Mouse (Mus musculus) embryonic facial prominence, embryonic 11.5 days (tissue): ENCODE data around the gene Notch1. TPM values are rescaled to one million over a fixed set of nuclear protein-coding genes. Genes with fewer than 3 reads are reported as not detected.

Experiments used
- ATAC-seq: fragments of 200-750 bp; cut with Nextera tagmentation; replicated peaks from 2 replicates; pipeline ENCODE4 v1.8.0; 2017; ENCODE audit warnings: low read depth; ENCODE audit not compliant: insufficient number of reproducible peaks, low FRiP score, low TSS enrichment
- DNase-seq: peaks from one replicate; pipeline ENCODE4 v3.0.0-alpha.2; 2015; ENCODE audit warnings: low spot score
- H3K27ac ChIP-seq: fragments of 300-500 bp; sonication (generic); replicated peaks from 2 replicates; pipeline ENCODE4 v1.5.1; 2014; ENCODE audit warnings: mild to moderate bottlenecking, low read depth, low read length, control low read depth
- H3K27me3 ChIP-seq: fragments of 300-500 bp; sonication (generic); 2 replicates; pipeline ENCODE4 v1.6.1; 2014; ENCODE audit warnings: mild to moderate bottlenecking, low read length, moderate library complexity, mixed read lengths; ENCODE audit not compliant: control insufficient read depth, insufficient read depth
- H3K36me3 ChIP-seq: fragments of 300-500 bp; sonication (generic); replicated peaks from 2 replicates; pipeline ENCODE4 v1.6.1; 2014; ENCODE audit warnings: low read depth, mild to moderate bottlenecking, low read length, moderate library complexity, mixed read lengths; ENCODE audit not compliant: control insufficient read depth, insufficient read depth
- H3K4me1 ChIP-seq: fragments of 300-500 bp; sonication (generic); 2 replicates; pipeline ENCODE4 v1.6.1; 2014; ENCODE audit warnings: low read length, mixed read lengths; ENCODE audit not compliant: control insufficient read depth, insufficient read depth
- H3K4me2 ChIP-seq: fragments of 300-500 bp; sonication (generic); 2 replicates; pipeline ENCODE4 v1.6.1; 2014; ENCODE audit warnings: low read depth, mild to moderate bottlenecking, control low read depth, low read length, moderate library complexity
- H3K4me3 ChIP-seq: fragments of 300-500 bp; sonication (generic); 2 replicates; pipeline ENCODE4 v1.5.1; 2014; ENCODE audit warnings: low read depth, low read length, control low read depth
- H3K9ac ChIP-seq: fragments of 300-500 bp; sonication (generic); replicated peaks from 2 replicates; pipeline ENCODE4 v1.6.1; 2014; ENCODE audit warnings: mild to moderate bottlenecking, control low read depth, low read length
- H3K9me3 ChIP-seq: fragments of 300-500 bp; sonication (generic); replicated peaks from 2 replicates; pipeline ENCODE4 v1.6.1; 2016; ENCODE audit warnings: mild to moderate bottlenecking, low read length, inconsistent platforms, mixed read lengths; ENCODE audit not compliant: control insufficient read depth
- WGBS: fragments of 180-500 bp; shearing (Covaris S2); extraction: QIAGEN DNeasy Blood & Tissue Kit; methylation state at CpG from one replicate; pipeline ENCODE4 v1.1.7; 2014; 5-methylcytosine and 5-hydroxymethylcytosine counted together
- polyA plus RNA-seq: library from polyadenylated mRNA; unstranded; fragments of >200 nt; fragmentation: Nextera tagmentation; extraction: Ambion mirVana; gene quantifications from 2 replicates; pipeline ENCODE4 v1.2.1, GENCODE M21; 2014

The Notch1 gene
- polyA plus RNA-seq, 1 experiment from 2014 or later = 17.2 TPM

DNA sequence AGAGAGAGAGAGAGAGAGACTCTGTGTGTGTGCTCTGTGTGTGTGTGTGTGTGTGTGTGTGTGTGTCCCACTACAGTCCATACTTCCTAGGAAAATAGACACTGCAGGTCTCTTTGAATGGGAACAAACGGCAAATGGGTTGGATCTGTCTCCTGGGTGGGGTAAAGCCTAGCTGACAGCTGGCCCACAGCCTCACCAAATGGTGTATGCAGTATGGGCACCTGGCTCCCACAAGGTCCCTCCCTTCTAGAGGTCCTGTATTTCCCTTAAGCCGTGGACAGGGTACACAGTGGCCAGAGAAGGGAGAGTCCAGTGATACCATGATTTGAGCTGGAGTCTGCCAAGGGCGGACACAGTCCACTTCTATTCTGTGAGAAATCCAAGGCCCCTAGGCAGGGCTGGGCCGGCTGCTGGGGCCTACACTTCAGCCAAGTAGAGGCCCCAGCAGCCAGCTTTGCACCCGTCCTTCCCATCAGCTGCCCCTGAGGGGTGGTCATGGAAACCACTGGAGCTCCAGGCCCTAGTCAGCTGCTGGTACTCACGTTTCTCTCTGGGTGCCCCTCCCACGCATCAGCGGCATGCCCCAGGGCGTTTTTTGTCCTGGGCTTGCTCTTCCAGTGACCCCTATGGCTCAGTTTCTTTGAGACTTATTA is 24.9 kb upstream of the Notch1 start:
- Histone ChIP-seq H3K27ac (0 out of 2 replicates have a peak overlapping the region, but pooled peaks have one; percentile 30), H3K27me3 (no peaks in the 10 kb centered on the region), H3K4me1 (peaks cover 3% of the 10 kb centered on the region), H3K36me3 (no peaks in the 10 kb centered on the region), H3K4me2 (no peak overlapping the region), H3K9me3 (no peaks in the 10 kb centered on the region), H3K4me3 (no peak overlapping the region), H3K9ac (peak overlapping the region; percentile 22; the same call in 1 of the 2 replicates)
- DNase-seq = peak; percentile 42
- no peak for ATAC-seq
- WGBS = 32% methylated on average over 9 of the region's 9 CpGs

DNA sequence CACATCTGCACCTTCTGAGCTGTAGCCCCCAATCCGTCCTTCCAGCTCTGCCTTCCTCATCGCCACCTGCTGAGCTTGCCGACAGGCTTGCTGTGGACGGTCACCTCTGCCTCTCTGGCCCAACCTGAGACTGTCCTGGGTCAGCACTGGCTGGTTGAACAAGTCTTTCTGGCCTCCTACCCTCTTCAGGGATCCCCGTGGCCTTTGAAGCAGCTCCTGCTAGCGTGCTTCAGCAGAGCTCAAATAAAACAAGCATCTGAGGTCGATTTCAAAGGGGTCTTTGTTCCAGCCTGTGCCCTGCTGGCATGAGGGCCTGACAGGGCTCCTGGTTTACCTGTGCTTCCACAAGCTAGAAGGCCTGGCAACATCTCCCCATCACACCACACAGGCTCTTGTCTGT is 24.3 kb upstream of the Notch1 start:
- no peak overlapping the region for H3K9ac ChIP-seq
- H3K27me3 ChIP-seq = no peaks in the 10 kb centered on the region
- H3K9me3 ChIP-seq = no peaks in the 10 kb centered on the region
- ATAC-seq = no peak
- no peak overlapping the region for H3K4me3 ChIP-seq
- DNase-seq = no peak
- peaks cover 3% of the 10 kb centered on the region for H3K4me1 ChIP-seq
- H3K4me2 ChIP-seq = no peak overlapping the region
- H3K36me3 ChIP-seq = no peaks in the 10 kb centered on the region
- WGBS = 28% methylated on average over 7 of the region's 7 CpGs
- H3K27ac ChIP-seq = 0 out of 2 replicates have a peak overlapping the region, but pooled peaks have one; percentile 30

DNA sequence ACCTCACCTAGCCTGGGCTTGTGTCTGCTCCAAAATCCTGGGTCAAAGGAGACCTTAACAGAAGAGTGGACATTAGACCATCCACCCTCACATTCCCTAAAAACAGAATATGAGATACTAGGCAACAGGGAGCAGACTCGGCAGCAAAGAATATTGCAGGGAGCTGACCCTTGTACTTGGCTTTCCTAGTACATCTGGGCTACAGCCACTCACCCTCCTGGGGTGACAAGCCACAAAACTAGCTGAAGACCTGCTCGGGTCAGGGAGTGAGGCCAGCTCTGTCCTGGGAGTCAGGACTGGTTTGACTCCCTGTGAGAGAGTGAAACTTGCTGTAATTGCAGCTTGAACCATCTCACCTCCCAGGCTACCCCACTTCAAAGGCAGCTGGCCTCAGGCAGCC is 23.1 kb upstream of the Notch1 start:
- Histone ChIP-seq H3K27me3 (no peaks in the 10 kb centered on the region), H3K27ac (no peak overlapping the region), H3K9me3 (no peaks in the 10 kb centered on the region), H3K9ac (no peak overlapping the region), H3K4me1 (peaks cover 3% of the 10 kb centered on the region), H3K36me3 (no peaks in the 10 kb centered on the region), H3K4me3 (no peak overlapping the region), H3K4me2 (no peak overlapping the region)
- whole genome bisulfite sequencing = 53% methylated on average over 2 of the region's 2 CpGs
- no peak for ATAC-seq
- no peak for DNase-seq

DNA sequence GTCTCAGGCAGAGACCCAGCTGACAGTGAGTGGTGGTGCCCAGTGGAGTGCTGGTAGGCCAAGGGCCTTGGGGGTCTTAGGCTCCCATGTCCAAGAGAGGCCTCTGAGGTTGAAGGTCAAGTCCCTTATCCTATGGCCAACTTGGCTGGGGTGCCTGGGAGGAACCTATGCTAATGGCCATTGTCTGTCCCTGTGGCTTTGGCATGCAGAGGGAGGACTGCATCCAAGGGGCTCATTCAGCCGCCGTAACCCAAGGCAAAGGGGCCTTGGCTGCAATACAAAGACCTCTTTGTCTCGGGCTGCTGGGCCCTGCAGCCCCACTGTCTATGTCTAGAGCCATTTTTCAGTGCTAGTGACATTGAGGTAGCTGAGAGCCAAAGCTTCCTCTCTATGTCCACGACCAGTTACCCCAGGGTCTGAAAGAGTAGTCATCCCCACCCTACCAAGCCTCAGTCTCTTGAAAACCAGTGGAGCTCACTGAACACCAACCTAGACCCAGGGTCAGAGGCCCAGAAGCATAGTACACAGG is 19.1 kb upstream of the Notch1 start:
- Histone ChIP-seq H3K4me3 (no peak overlapping the region), H3K9me3 (no peaks in the 10 kb centered on the region), H3K27ac (no peak overlapping the region), H3K27me3 (no peaks in the 10 kb centered on the region), H3K36me3 (no peaks in the 10 kb centered on the region), H3K4me2 (no peak overlapping the region), H3K4me1 (no peaks in the 10 kb centered on the region; the same call in 1 of the 2 replicates), H3K9ac (no peak overlapping the region)
- ATAC-seq (peak; percentile 25; the same call in 1 of the 2 replicates), DNase-seq (no peak)
- 34% methylated on average over 4 of the region's 4 CpGs for WGBS

DNA sequence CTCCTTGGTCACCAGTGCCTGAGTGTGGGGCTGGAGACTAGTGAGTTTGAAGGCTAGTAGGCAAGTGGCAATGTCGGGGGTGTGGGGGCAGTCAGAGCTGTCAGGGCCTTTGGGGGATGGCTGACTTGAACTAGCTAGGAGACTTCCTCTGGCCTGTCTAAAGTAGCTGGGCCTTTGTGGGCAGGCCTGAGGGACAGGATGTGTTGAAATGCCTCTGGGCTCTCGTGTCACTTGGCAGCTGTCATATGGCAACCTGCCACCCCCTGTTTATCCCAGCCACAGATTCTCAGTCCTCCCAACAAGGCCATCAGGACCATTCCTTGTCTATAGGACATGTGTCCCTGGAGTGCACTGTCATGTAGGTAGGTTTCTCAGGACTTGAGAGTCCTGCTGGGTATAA is 18.2 kb upstream of the Notch1 start:
- ATAC-seq (no peak), DNase-seq (no peak)
- Histone ChIP-seq H3K4me1 (no peaks in the 10 kb centered on the region; the same call in 1 of the 2 replicates), H3K9ac (no peak overlapping the region; the same call in 1 of the 2 replicates), H3K36me3 (no peaks in the 10 kb centered on the region), H3K27ac (no peak overlapping the region), H3K27me3 (no peaks in the 10 kb centered on the region), H3K9me3 (no peaks in the 10 kb centered on the region), H3K4me2 (no peak overlapping the region), H3K4me3 (no peak overlapping the region)
- WGBS = 77% methylated on average over 2 of the region's 2 CpGs

DNA sequence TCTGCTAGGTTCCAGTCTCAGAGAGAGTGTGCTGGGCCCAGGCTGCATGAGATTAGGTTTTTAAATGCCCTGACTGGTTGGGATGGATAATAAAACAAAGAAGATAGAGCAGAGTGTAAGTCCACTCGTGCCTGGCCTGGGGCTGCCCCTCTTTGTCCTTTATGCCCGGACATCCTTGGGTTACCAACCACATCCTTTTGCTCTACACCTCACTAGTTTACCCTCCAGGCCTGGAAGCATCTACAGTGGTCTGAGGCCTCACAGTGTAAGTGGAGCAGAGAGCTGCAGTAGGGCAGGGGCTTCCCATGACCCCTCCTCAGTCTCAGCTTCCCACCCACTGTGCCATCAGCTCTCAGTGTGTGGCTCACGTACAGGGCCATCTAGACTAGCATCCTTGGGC is 17.7 kb upstream of the Notch1 start:
- 56% methylated on average over 3 of the region's 3 CpGs for WGBS
- no peak for ATAC-seq
- H3K27ac ChIP-seq = no peak overlapping the region

DNA sequence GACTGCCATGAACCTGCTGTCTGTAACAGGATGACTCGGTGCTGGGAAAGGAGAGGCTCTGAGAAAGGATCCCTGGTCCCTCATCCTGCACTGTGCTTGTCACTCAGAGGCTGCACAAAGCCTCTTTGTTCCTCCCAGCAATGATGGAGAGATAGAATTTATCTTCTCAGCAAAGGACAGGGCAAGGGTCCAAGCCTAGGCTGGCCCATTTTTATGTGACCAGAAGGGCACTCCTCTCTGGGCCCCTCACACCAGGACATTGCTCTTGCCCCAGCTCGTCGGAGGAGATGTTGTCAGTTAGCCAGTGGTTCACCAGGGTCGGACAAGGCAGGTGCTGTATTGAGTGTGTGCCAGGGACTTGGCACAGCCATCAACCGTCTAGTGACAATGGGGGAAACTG is 16.8 kb upstream of the Notch1 start:
- DNase-seq (no peak), ATAC-seq (no peak)
- H3K36me3 ChIP-seq = no peaks in the 10 kb centered on the region
- no peak overlapping the region; the same call in 1 of the 2 replicates for H3K27ac ChIP-seq
- 29% methylated on average over 5 of the region's 5 CpGs for WGBS
- no peaks in the 10 kb centered on the region for H3K27me3 ChIP-seq
- H3K4me2 ChIP-seq = no peak overlapping the region
- H3K9me3 ChIP-seq = no peaks in the 10 kb centered on the region
- no peak overlapping the region for H3K4me3 ChIP-seq
- H3K9ac ChIP-seq = peak overlapping the region; percentile 13; the same call in 1 of the 2 replicates
- H3K4me1 ChIP-seq = no peaks in the 10 kb centered on the region; the same call in 1 of the 2 replicates

More for the DNA sequence above, 17.7 kb upstream of the Notch1 start:
- Histone ChIP-seq H3K4me2 (no peak overlapping the region), H3K27me3 (no peaks in the 10 kb centered on the region), H3K4me3 (no peak overlapping the region), H3K4me1 (no peaks in the 10 kb centered on the region; the same call in 1 of the 2 replicates), H3K9ac (no peak overlapping the region; the same call in 1 of the 2 replicates), H3K9me3 (no peaks in the 10 kb centered on the region), H3K36me3 (no peaks in the 10 kb centered on the region)
- no peak for DNase-seq

DNA sequence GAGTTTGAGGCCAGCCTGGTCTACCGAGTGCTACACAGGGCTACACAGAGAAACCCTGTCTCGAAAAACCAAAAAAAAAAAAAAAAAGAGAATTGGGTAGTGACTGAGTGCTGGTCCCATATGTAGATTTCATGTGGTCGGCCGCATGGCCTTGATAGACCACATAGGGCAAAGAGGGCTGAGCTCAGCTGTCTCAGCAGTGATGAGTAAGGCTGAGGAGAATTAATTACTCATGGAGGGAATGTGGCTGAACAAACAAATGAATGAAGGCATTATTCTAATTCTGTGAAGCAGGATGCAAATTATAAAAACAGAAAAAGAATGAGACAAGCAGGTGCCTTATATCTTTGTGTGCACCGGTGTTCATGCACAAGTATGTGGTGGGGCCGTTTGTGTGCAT is 15.4 kb upstream of the Notch1 start:
- Histone ChIP-seq H3K4me2 (no peak overlapping the region), H3K4me3 (no peak overlapping the region), H3K9me3 (no peaks in the 10 kb centered on the region), H3K27ac (no peak overlapping the region), H3K9ac (no peak overlapping the region), H3K27me3 (no peaks in the 10 kb centered on the region), H3K36me3 (no peaks in the 10 kb centered on the region), H3K4me1 (no peaks in the 10 kb centered on the region; the same call in none of the 2 replicates)
- no peak for ATAC-seq
- no peak for DNase-seq
- WGBS = 90% methylated on average over 6 of the region's 6 CpGs
